Mouse (Mus musculus): ENCODE results near the gene Anxa2.

The Anxa2 gene

DNA sequence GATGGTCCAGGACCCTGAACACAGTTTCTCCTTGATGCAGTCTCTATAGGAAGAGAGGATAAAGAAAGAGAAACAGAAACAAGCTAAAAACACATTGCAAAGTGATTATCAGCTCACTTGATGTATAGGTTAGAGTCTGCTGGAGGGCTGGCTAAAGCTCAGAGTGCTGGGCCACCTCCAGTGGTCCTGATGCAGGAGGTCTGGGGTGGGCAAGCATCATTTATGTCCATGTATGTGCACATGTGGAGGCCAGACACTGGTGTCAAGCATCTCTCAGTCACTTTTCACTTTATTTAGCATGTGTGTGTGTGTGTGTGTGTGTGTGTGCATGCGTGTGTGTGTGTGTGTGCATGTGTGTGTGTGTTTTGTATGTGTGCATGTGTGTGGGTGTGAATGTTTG, 59.3 kb downstream of the Anxa2 start:
- no peak for DNase-seq

DNA sequence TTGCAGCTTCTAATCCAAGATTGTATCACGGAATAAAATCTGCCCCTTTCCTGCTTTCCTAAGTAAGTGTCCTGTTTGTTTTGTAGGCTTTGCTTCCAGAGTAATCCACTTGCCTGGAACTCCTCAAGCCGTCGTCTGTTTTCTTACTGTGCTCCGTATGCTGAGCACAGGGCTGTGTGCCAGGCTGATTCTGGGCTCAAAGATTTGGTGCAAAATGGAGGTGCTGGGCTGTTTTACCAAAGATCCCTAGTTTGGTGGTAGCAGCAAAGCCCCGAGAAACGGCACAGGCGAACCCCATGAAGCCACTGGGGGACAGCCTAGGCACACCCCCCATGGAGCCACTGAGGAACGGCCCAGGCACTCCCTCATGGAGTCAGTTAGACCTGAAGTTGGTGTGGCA, 60.8 kb downstream of the Anxa2 start:
- DNase-seq, result no peak

DNA sequence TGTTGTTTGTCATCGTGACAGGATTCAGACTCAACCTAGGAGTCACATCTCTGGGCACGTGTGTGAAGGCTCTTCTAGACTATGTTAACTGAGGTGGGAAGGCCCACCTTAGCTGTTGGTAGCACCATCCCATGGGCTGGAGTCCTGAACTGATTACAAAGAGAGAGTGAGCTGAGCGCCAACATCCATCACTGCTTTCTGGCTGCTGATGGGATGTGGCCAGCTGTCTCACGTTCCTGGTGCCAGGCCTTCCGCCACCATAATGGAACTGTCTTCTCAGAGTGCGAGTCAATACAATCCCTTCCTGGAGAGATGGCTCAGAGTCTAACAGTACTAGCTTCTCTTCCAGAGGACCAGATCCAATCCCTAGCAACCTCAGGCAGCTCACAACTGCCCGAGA, 62.0 kb downstream of the Anxa2 start:
- no peak for DNase-seq

DNA sequence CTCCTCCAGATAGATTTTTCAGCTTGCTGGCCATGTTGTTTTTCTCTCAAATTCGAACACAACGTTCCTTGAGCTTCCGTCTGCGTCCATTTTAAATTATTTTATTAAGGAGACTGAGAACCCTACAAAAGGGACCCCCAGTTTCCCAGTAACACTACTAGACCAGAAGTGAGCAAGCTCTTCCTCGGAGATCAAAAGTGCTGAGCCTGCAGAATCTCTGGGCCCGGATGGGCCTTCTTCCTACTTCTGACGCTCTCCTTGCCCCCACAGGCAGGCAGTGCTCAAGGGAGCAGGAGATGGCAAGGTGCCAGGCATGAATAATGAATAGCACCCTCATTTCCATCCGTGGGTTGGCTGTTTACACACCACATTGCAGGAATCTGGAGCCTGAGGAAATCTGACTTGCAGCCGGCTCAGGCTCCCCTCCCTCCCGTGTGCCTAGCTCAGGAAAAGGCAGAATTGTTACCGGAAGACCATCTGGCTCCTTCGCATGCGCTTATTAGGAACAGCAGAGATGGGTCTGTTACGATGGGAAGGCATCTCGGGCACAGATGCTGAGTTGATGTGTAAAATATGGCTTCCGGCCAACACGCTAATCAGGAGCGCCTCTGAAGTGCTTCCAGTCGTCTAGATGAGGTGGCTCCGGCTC, 64.1 kb downstream of the Anxa2 start:
- DNase-seq, result peak; percentile 16 to 36
